In genomic region chr5:21424614-21425602, GRCm38 (mm10) we compare ENCODE assay signal across 8 mouse cellular contexts. TPM values are rescaled to one million over a fixed set of nuclear protein-coding genes. Genes with fewer than 3 reads are reported as not detected.
DNase-seq lines count a peak whose midpoint lies in the region; ATAC-seq and TF ChIP-seq lines count a peak whose summit lies in the region.

Gene Ccdc146 (minus strand): TSS chr5:21424677.
Gene Fam185a (plus strand): TSS chr5:21424958.

- H3K27me3 ChIP-seq in embryonic facial prominence, embryonic 14.5 days (replicated peaks; ENCODE audit: control insufficient read depth, insufficient read depth, low read length), result no peaks in the 10 kb centered on the region
- no peaks in the 10 kb centered on the region for H3K27me3 ChIP-seq in heart, adult 2 months (ENCODE audit: control insufficient read depth, insufficient read depth, low read length)
- peaks cover 2% of the 10 kb centered on the region; the same call in 1 of the 2 replicates for H3K27me3 ChIP-seq in limb, embryonic 13.5 days
- H3K27me3 ChIP-seq in midbrain, embryonic 16.5 days (ENCODE audit: control insufficient read depth, insufficient read depth, low read depth, low read length), result no peaks in the 10 kb centered on the region

- ATAC-seq in embryonic facial prominence, embryonic 14.5 days (ENCODE audit: low read depth), result peak; percentile 100
- peak; percentile 100 for ATAC-seq in limb, embryonic 13.5 days (ENCODE audit: low FRiP score, low read depth)
- ATAC-seq in midbrain, embryonic 16.5 days, result peak; percentile 100

- H3K4me3 ChIP-seq in embryonic facial prominence, embryonic 14.5 days (ENCODE audit: low read depth, low read length), result peak within 1 kb of the TSS; percentile 72
- peak within 1 kb of the TSS; percentile 72 for H3K4me3 ChIP-seq in heart, adult 2 months
- peak within 1 kb of the TSS; percentile 88 for H3K4me3 ChIP-seq in limb, embryonic 13.5 days
- peak within 1 kb of the TSS; percentile 91 for H3K4me3 ChIP-seq in midbrain, embryonic 16.5 days (ENCODE audit: low read depth, low read length)

- H3K27ac ChIP-seq in embryonic facial prominence, embryonic 14.5 days (replicated peaks; ENCODE audit: low read depth, low read length), result peak within 1 kb of the TSS; percentile 31; the same call in 1 of the 2 replicates
- H3K27ac ChIP-seq in heart, adult 2 months, result peak within 1 kb of the TSS; percentile 73
- peak within 1 kb of the TSS; percentile 22; the same call in 1 of the 2 replicates for H3K27ac ChIP-seq in limb, embryonic 13.5 days
- peak within 1 kb of the TSS; percentile 40; the same call in 1 of the 2 replicates for H3K27ac ChIP-seq in midbrain, embryonic 16.5 days (ENCODE audit: low read length)

- peak; percentile 39 for TF ChIP-seq CTCF in heart, adult 2 months (IDR thresholded peaks at IDR 0.05)

- TF ChIP-seq EP300 in heart, adult 2 months (IDR thresholded peaks at IDR 0.05; ENCODE audit: insufficient read depth, low read depth, low read length), result no peak

- H3K9ac ChIP-seq in embryonic facial prominence, embryonic 14.5 days (ENCODE audit: low read depth, low read length), result peak within 1 kb of the TSS; percentile 78
- H3K9ac ChIP-seq in heart, adult 2 months (ENCODE audit: low read depth, low read length), result peak within 1 kb of the TSS; percentile 98
- peak within 1 kb of the TSS; percentile 81 for H3K9ac ChIP-seq in limb, embryonic 13.5 days
- H3K9ac ChIP-seq in midbrain, embryonic 16.5 days (ENCODE audit: low read depth, low read length), result peak within 1 kb of the TSS; percentile 88

- peak within 1 kb of the TSS; percentile 95 for H3K4me2 ChIP-seq in embryonic facial prominence, embryonic 14.5 days (ENCODE audit: low read depth, low read length)
- H3K4me2 ChIP-seq in limb, embryonic 13.5 days (replicated peaks), result peak within 1 kb of the TSS; percentile 99
- peak within 1 kb of the TSS; percentile 93 for H3K4me2 ChIP-seq in midbrain, embryonic 16.5 days (ENCODE audit: low read length)

- no peaks in the 10 kb centered on the region; the same call in 1 of the 2 replicates for H3K79me2 ChIP-seq in heart, adult 2 months (replicated peaks; ENCODE audit: control insufficient read depth, insufficient read depth, low read length)

- H3K36me3 ChIP-seq in embryonic facial prominence, embryonic 14.5 days (ENCODE audit: control insufficient read depth, insufficient read depth, low read length), result no peaks in the 10 kb centered on the region
- H3K36me3 ChIP-seq in heart, adult 2 months (ENCODE audit: control insufficient read depth, insufficient read depth, low read length), result no peaks in the 10 kb centered on the region; the same call in 1 of the 2 replicates
- no peaks in the 10 kb centered on the region for H3K36me3 ChIP-seq in limb, embryonic 13.5 days
- H3K36me3 ChIP-seq in midbrain, embryonic 16.5 days (ENCODE audit: control insufficient read depth, insufficient read depth, low read length), result no peaks in the 10 kb centered on the region

- TF ChIP-seq POLR2A in heart, adult 2 months (IDR thresholded peaks at IDR 0.05; ENCODE audit: insufficient read depth, low read depth, low read length), result no peak

- DNase-seq in 3T3-L1 (ENCODE audit: low read depth, low spot score), result peak; percentile 100
- peak; percentile 58 to 84 for DNase-seq in adrenal gland, postnatal 4 days (ENCODE audit: low spot score in 2 of 2)
- peak; percentile 100 for DNase-seq in embryonic facial prominence, embryonic 14.5 days (ENCODE audit: low spot score)
- peak; percentile 82 to 95 for DNase-seq in heart, adult 2 months
- peak; percentile 97 to 98 for DNase-seq in kidney, adult 8-10 months
- peak; percentile 70 to 91 for DNase-seq in spleen, postnatal 10 days (ENCODE audit: low spot score in 2 of 2)

- intact Hi-C loops in heart, adult 2 months (cut with DNase I), result loop anchor here (10.0 kb wide), 2 partner anchors 370 to 540 kb away; partner anchors contain the start of genes Phtf2, Ptpn12 and Tmem60

- 0% methylated on average over 54 of the region's 68 CpGs for WGBS in embryonic facial prominence, embryonic 14.5 days
- under 1% methylated on average over 68 of the region's 68 CpGs for WGBS in heart, adult 2 months
- under 1% methylated on average over 68 of the region's 68 CpGs for WGBS in limb, embryonic 13.5 days
- under 1% methylated on average over 68 of the region's 68 CpGs for WGBS in midbrain, embryonic 16.5 days

- no peaks in the 10 kb centered on the region for H3K9me3 ChIP-seq in embryonic facial prominence, embryonic 14.5 days (ENCODE audit: control insufficient read depth, low read length)
- H3K9me3 ChIP-seq in limb, embryonic 13.5 days, result no peaks in the 10 kb centered on the region
- no peaks in the 10 kb centered on the region for H3K9me3 ChIP-seq in midbrain, embryonic 16.5 days (replicated peaks; ENCODE audit: control insufficient read depth, low read length, poor library complexity, severe bottlenecking)

- 0 out of 2 replicates have a peak, but pooled peaks cover 4% of the 10 kb centered on the region for H3K4me1 ChIP-seq in embryonic facial prominence, embryonic 14.5 days (ENCODE audit: control insufficient read depth, insufficient read depth, low read length)
- H3K4me1 ChIP-seq in heart, adult 2 months (ENCODE audit: control insufficient read depth, insufficient read depth, low read length), result no peaks in the 10 kb centered on the region; the same call in 1 of the 2 replicates
- H3K4me1 ChIP-seq in limb, embryonic 13.5 days, result peaks cover 17% of the 10 kb centered on the region
- H3K4me1 ChIP-seq in midbrain, embryonic 16.5 days (ENCODE audit: control insufficient read depth, insufficient read depth, low read length), result peaks cover 13% of the 10 kb centered on the region

RNA-seq across cellular contexts. Expression of gene Ccdc146, which starts in this region (rescaled TPM):
- under 1 TPM; 0.14 to 0.17 TPM for total RNA-seq in adrenal gland, postnatal 4 days (2021)
- 0.60 and 2.8 TPM in 2 replicates for polyA plus RNA-seq in embryonic facial prominence, embryonic 14.5 days (2014; fragmentation: Nextera tagmentation; extraction: Ambion mirVana)
- 1 to 10 TPM; 2.8 to 3.1 TPM for total RNA-seq in heart, adult 2 months (2021)
- polyA plus RNA-seq in heart, adult 2 months (2012; rRNA removed), result 1.5 and 2.9 TPM in 2 replicates
- polyA plus RNA-seq in limb, embryonic 13.5 days (2015; fragmentation: Nextera tagmentation; extraction: Ambion mirVana), result 0.10 TPM in 1 of 2 replicates, not detected in the other
- polyA plus RNA-seq in midbrain, embryonic 16.5 days (2015; fragmentation: Nextera tagmentation; extraction: Ambion mirVana), result 0.67 and 0.90 TPM in 2 replicates

RNA-seq across cellular contexts. Expression of gene Fam185a, which starts in this region (rescaled TPM):
- 10 to 100 TPM; 11.9 TPM for total RNA-seq in adrenal gland, postnatal 4 days (2021)
- polyA plus RNA-seq in embryonic facial prominence, embryonic 14.5 days (2014; fragmentation: Nextera tagmentation; extraction: Ambion mirVana), result 6.3 and 6.6 TPM in 2 replicates
- 10 to 100 TPM; 18.4 to 19.9 TPM for total RNA-seq in heart, adult 2 months (2021)
- polyA plus RNA-seq in heart, adult 2 months (2012; rRNA removed), result 4.5 and 6.2 TPM in 2 replicates
- 5.0 and 5.1 TPM in 2 replicates for polyA plus RNA-seq in limb, embryonic 13.5 days (2015; fragmentation: Nextera tagmentation; extraction: Ambion mirVana)
- 10.0 and 11.0 TPM in 2 replicates for polyA plus RNA-seq in midbrain, embryonic 16.5 days (2015; fragmentation: Nextera tagmentation; extraction: Ambion mirVana)

Comparison
In these comparisons a context has a peak if more than half of its experiments do, and no peak if none do; other contexts are left out.
1. Peak in every context shown above with its lines: DNase-seq, ATAC-seq, H3K4me3 ChIP-seq and H3K27ac ChIP-seq.
2. H3K27ac ChIP-seq: peak in every context shown above with its lines; median percentile 73 in heart, adult 2 months; 40 in midbrain, embryonic 16.5 days; 31 in embryonic facial prominence, embryonic 14.5 days; 22 in limb, embryonic 13.5 days.